Mouse (Mus musculus) E14TG2a.4 (cell line): ENCODE results near the gene Sephs1.

Source experiments
- CTCF ChIP-seq: conservative IDR thresholded peaks from 2 replicates; pipeline ENCODE4 v1.5.1; 2014; ENCODE audit warnings: low read length
- NANOG ChIP-seq: IDR thresholded peaks from 2 replicates; pipeline ENCODE4 v1.6.1; 2014; ENCODE audit warnings: borderline replicate concordance, low read length, mixed read lengths

DNA sequence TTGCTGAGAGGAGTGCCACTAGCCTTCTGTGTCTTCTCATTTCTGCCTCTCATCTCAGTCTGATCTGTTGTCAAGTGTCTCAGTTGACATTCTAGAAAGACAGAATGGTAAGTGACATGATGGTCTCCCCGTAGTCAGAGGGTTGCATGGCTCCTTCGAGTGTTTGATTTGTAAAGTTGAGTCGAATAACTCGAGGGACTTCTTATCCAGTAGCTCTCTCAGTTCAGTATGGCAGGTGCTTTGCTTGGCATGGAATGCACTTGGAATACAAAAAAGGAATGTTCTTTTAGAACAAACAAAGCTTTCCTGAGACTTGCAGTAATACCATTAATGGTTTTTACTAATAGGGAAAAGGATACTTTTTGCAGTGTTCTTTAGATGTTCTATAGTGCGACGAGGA is 25.8 kb downstream of the Sephs1 start:
- TF ChIP-seq CTCF = no peak
- TF ChIP-seq NANOG = no peak
